Mouse (Mus musculus) cortical plate, adult 2 months (tissue): ENCODE results near the gene Hba-a2.

Experiments
- CTCF ChIP-seq: fragments of 200-500 bp; IDR thresholded peaks from 2 replicates; pipeline ENCODE4 v1.5.1; 2011; ENCODE audit warnings: mild to moderate bottlenecking, control low read depth, low read length; ENCODE audit not compliant: insufficient read depth; ENCODE audit errors: extremely low read depth
- POLR2A ChIP-seq: fragments of 200-500 bp; IDR thresholded peaks from 2 replicates; pipeline ENCODE4 v1.6.1; 2011; ENCODE audit warnings: mild to moderate bottlenecking, low read length, control low read depth; ENCODE audit not compliant: insufficient read depth; ENCODE audit errors: extremely low read depth

GRCm38 (mm10) chr11:32287493-32287825 is 8.8 kb upstream of the Hba-a2 start:
- TF ChIP-seq POLR2A (no peak), CTCF (no peak)
